Mouse (Mus musculus): ENCODE data around the gene Gm7929. TPM values are rescaled to one million over a fixed set of nuclear protein-coding genes. Genes with fewer than 3 reads are reported as not detected.

The Gm7929 gene
- not detected for polyA plus RNA-seq (2015; fragmentation: Illumina TruSeq; extraction: RNeasy Lipid Tissue Mini Kit (QIAGEN cat#74804); ENCODE audit: insufficient read depth, low read depth, low replicate concordance)

GRCm38 (mm10) chr14:41750514-41750913 is at the start of gene Gm7929:
Gm7929 (minus strand) TSS chr14:41750614.

GRCm38 (mm10) chr14:41772341-41772740 is 21.9 kb upstream of the Gm7929 start, which contains the start of gene Gm47189:
Gm47189 (minus strand) TSS chr14:41772441.

GRCm38 (mm10) chr14:41701785-41702184 is 48.6 kb downstream of the Gm7929 start, which contains the start of gene Gm8068:
Gm8068 (minus strand) TSS chr14:41701885.

Other genes starting within 250 kb of the Gm7929 start
- not detected for gene Gm7970, start 195.0 kb downstream of the Gm7929 start, polyA plus RNA-seq (2015; fragmentation: Illumina TruSeq; extraction: RNeasy Lipid Tissue Mini Kit (QIAGEN cat#74804); ENCODE audit: insufficient read depth, low read depth, low replicate concordance)
- gene 1700049E17Rik2, start 177.4 kb downstream of the Gm7929 start, polyA plus RNA-seq (2015; fragmentation: Illumina TruSeq; extraction: RNeasy Lipid Tissue Mini Kit (QIAGEN cat#74804); ENCODE audit: insufficient read depth, low read depth, low replicate concordance): not detected
- not detected for gene Gm3072, start 126.0 kb downstream of the Gm7929 start, polyA plus RNA-seq (2015; fragmentation: Illumina TruSeq; extraction: RNeasy Lipid Tissue Mini Kit (QIAGEN cat#74804); ENCODE audit: insufficient read depth, low read depth, low replicate concordance)
- gene Gm3676, start 104.1 kb downstream of the Gm7929 start, polyA plus RNA-seq (2015; fragmentation: Illumina TruSeq; extraction: RNeasy Lipid Tissue Mini Kit (QIAGEN cat#74804); ENCODE audit: insufficient read depth, low read depth, low replicate concordance): not detected
- gene Gm8068, start 48.7 kb downstream of the Gm7929 start, polyA plus RNA-seq (2015; fragmentation: Illumina TruSeq; extraction: RNeasy Lipid Tissue Mini Kit (QIAGEN cat#74804); ENCODE audit: insufficient read depth, low read depth, low replicate concordance): not detected
- not detected for gene Gm47189, start 21.8 kb upstream of the Gm7929 start, polyA plus RNA-seq (2015; fragmentation: Illumina TruSeq; extraction: RNeasy Lipid Tissue Mini Kit (QIAGEN cat#74804); ENCODE audit: insufficient read depth, low read depth, low replicate concordance)
- not detected for gene Gm7980, start 156.7 kb upstream of the Gm7929 start, polyA plus RNA-seq (2015; fragmentation: Illumina TruSeq; extraction: RNeasy Lipid Tissue Mini Kit (QIAGEN cat#74804); ENCODE audit: insufficient read depth, low read depth, low replicate concordance)
- gene 1700049E17Rik1, start 174.3 kb upstream of the Gm7929 start, polyA plus RNA-seq (2015; fragmentation: Illumina TruSeq; extraction: RNeasy Lipid Tissue Mini Kit (QIAGEN cat#74804); ENCODE audit: insufficient read depth, low read depth, low replicate concordance): not detected
- not detected for gene 1700024B05Rik, start 193.4 kb upstream of the Gm7929 start, polyA plus RNA-seq (2015; fragmentation: Illumina TruSeq; extraction: RNeasy Lipid Tissue Mini Kit (QIAGEN cat#74804); ENCODE audit: insufficient read depth, low read depth, low replicate concordance)
- not detected for gene Gm6401, start 217.3 kb upstream of the Gm7929 start, polyA plus RNA-seq (2015; fragmentation: Illumina TruSeq; extraction: RNeasy Lipid Tissue Mini Kit (QIAGEN cat#74804); ENCODE audit: insufficient read depth, low read depth, low replicate concordance)
- gene Gm3543, start 232.7 kb upstream of the Gm7929 start, polyA plus RNA-seq (2015; fragmentation: Illumina TruSeq; extraction: RNeasy Lipid Tissue Mini Kit (QIAGEN cat#74804); ENCODE audit: insufficient read depth, low read depth, low replicate concordance): not detected